Mouse (Mus musculus) myocyte (in vitro differentiated cells): Measurements from ENCODE around the gene Rras. TPM values are rescaled to one million over a fixed set of nuclear protein-coding genes. Genes with fewer than 3 reads are reported as not detected.

Source experiments
- H3K27me3 ChIP-seq: one replicate; pipeline ENCODE4 v1.6.1; 2011; ENCODE audit not compliant: control insufficient read depth, insufficient read depth, insufficient read length
- H3K36me3 ChIP-seq: one replicate; pipeline ENCODE4 v1.6.1; 2011; ENCODE audit not compliant: control insufficient read depth, insufficient read depth
- H3K4me2 ChIP-seq: one replicate; pipeline ENCODE4 v1.6.1; 2011; ENCODE audit warnings: low read depth, control low read depth
- H3K4me3 ChIP-seq: one replicate; pipeline ENCODE4 v1.5.1; 2011; ENCODE audit warnings: mild to moderate bottlenecking, control low read depth, moderate library complexity
- H3K79me2 ChIP-seq: one replicate; pipeline ENCODE4 v1.6.1; 2011; ENCODE audit not compliant: control insufficient read depth, insufficient read depth
- H3ac ChIP-seq: one replicate; pipeline ENCODE4 v1.6.1; 2011; ENCODE audit not compliant: control insufficient read depth, insufficient read length
- CEBPB ChIP-seq: IDR thresholded peaks from 2 replicates; pipeline ENCODE4 v1.6.1; 2011; ENCODE audit warnings: mild to moderate bottlenecking, moderate library complexity; ENCODE audit not compliant: poor library complexity, insufficient read depth, severe bottlenecking
- E2F4 ChIP-seq: IDR thresholded peaks from one replicate; pipeline ENCODE4 v1.6.1; 2011; ENCODE audit warnings: mild to moderate bottlenecking, control low read depth, moderate library complexity; ENCODE audit not compliant: insufficient read depth
- MAX ChIP-seq: IDR thresholded peaks from one replicate; pipeline ENCODE4 v1.6.1; 2011; ENCODE audit warnings: low read depth, mild to moderate bottlenecking, control low read depth
- MYOD1 ChIP-seq, 3 experiments: IDR thresholded peaks; one replicate each; pipeline ENCODE4 v1.6.1; 2011; ENCODE audit warnings: control low read depth in 2 of 3, low read depth in 2 of 3, mild to moderate bottlenecking in 2 of 3, moderate library complexity in 1 of 3; ENCODE audit not compliant: insufficient read length in 2 of 3, control insufficient read depth in 1 of 3
- MYOG ChIP-seq, 3 experiments: IDR thresholded peaks; one replicate each; pipeline ENCODE4 v1.6.1; 2011; ENCODE audit warnings: control low read depth in 2 of 3, low read depth in 2 of 3, mild to moderate bottlenecking in 2 of 3; ENCODE audit not compliant: insufficient read length in 2 of 3, control insufficient read depth in 1 of 3, insufficient read depth in 1 of 3
- POLR2A ChIP-seq: IDR thresholded peaks from one replicate; pipeline ENCODE4 v1.6.1; 2011; ENCODE audit warnings: low read depth, mild to moderate bottlenecking, control low read depth, moderate library complexity; ENCODE audit not compliant: insufficient read length
- POLR2AphosphoS2 ChIP-seq: IDR thresholded peaks from one replicate; pipeline ENCODE4 v1.6.1; 2011; ENCODE audit warnings: low read depth, control low read depth; ENCODE audit not compliant: insufficient read length
- REST ChIP-seq: IDR thresholded peaks from one replicate; pipeline ENCODE4 v1.6.1; 2011; ENCODE audit warnings: mild to moderate bottlenecking, control low read depth, moderate library complexity; ENCODE audit not compliant: insufficient read depth, insufficient read length
- SRF ChIP-seq: IDR thresholded peaks from one replicate; pipeline ENCODE4 v1.6.1; 2011; ENCODE audit warnings: low read depth; ENCODE audit not compliant: control insufficient read depth, insufficient read length
- TCF12 ChIP-seq: IDR thresholded peaks from one replicate; pipeline ENCODE4 v1.6.1; 2011; ENCODE audit warnings: mild to moderate bottlenecking, control low read depth; ENCODE audit not compliant: poor library complexity, insufficient read depth, severe bottlenecking
- TCF3 ChIP-seq: IDR thresholded peaks from one replicate; pipeline ENCODE4 v1.6.1; 2011; ENCODE audit warnings: low read depth, control low read depth; ENCODE audit not compliant: insufficient read length
- USF1 ChIP-seq: IDR thresholded peaks from one replicate; pipeline ENCODE4 v1.6.1; 2011; ENCODE audit warnings: low read depth, mild to moderate bottlenecking, control low read depth, moderate library complexity
- polyA plus RNA-seq: library from polyadenylated mRNA; unstranded; fragments of >200 nt; fragmentation: generic; extraction: Trizol; gene quantifications from one replicate; pipeline ENCODE4 v1.2.1, GENCODE M21; 2012; ENCODE audit warnings: missing spikeins

Gene Rras
- polyA plus RNA-seq, 1 experiment = 127 TPM

- Histone ChIP-seq H3K27me3 (no peaks in the 10 kb centered on the region), H3K4me3 (peak within 1 kb of the TSS; percentile 14), H3K79me2 (no peaks in the 10 kb centered on the region), H3ac (no peak within 1 kb of the TSS), H3K4me2 (peak within 1 kb of the TSS; percentile 47), H3K36me3 (peaks cover 19% of the 10 kb centered on the region)
- no peak for TF ChIP-seq SRF
- TF ChIP-seq POLR2A = peak; percentile 23
- peak; percentile 84 for TF ChIP-seq POLR2AphosphoS2
Observed at GRCm38 (mm10) chr7:44974383-44975116, 43.2 kb upstream of the Rras start, which contains the start of gene Cpt1c. Cpt1c (minus strand) TSS chr7:44974851.

GRCm38 (mm10) chr7:44975117-44975419 is 42.7 kb upstream of the Rras start:
- Histone ChIP-seq H3K36me3 (peaks cover 20% of the 10 kb centered on the region), H3K27me3 (no peaks in the 10 kb centered on the region), H3K4me3 (peak overlapping the region; percentile 14), H3ac (no peak overlapping the region), H3K4me2 (no peak overlapping the region), H3K79me2 (no peaks in the 10 kb centered on the region)
- TF ChIP-seq POLR2A = no peak
- no peak for TF ChIP-seq CEBPB
- TF ChIP-seq SRF = no peak
- TF ChIP-seq MYOG (IDR thresholded peaks at IDR 0.05; ENCODE audit: control insufficient read depth in 1 of 3, insufficient read depth in 1 of 3, insufficient read length in 2 of 3, low read depth in 2 of 3) = no peak
- no peak for TF ChIP-seq REST
- no peak for TF ChIP-seq POLR2AphosphoS2
- TF ChIP-seq TCF3 = no peak
- TF ChIP-seq E2F4 = no peak
- TF ChIP-seq TCF12 = no peak
- TF ChIP-seq USF1 = no peak

GRCm38 (mm10) chr7:44978300-44978699 is 39.5 kb upstream of the Rras start:
- no peaks in the 10 kb centered on the region for H3K27me3 ChIP-seq
- TF ChIP-seq CEBPB (no peak), E2F4 (no peak), POLR2AphosphoS2 (no peak), POLR2A (no peak), USF1 (no peak), TCF12 (no peak), SRF (no peak)
- H3K4me3 ChIP-seq = no peak overlapping the region
- H3K36me3 ChIP-seq = peaks cover 35% of the 10 kb centered on the region
- H3K79me2 ChIP-seq = peaks cover 12% of the 10 kb centered on the region
- no peak overlapping the region for H3ac ChIP-seq
- H3K4me2 ChIP-seq = no peak overlapping the region

GRCm38 (mm10) chr7:44981539-44981938 is 36.2 kb upstream of the Rras start:
- H3K79me2 ChIP-seq = peaks cover 33% of the 10 kb centered on the region
- H3K36me3 ChIP-seq = peaks cover 35% of the 10 kb centered on the region
- no peak for TF ChIP-seq POLR2A
- no peak for TF ChIP-seq USF1
- peak; percentile 21 for TF ChIP-seq POLR2AphosphoS2
- no peak overlapping the region for H3K4me3 ChIP-seq
- no peak overlapping the region for H3K4me2 ChIP-seq
- H3ac ChIP-seq = no peak overlapping the region
- no peaks in the 10 kb centered on the region for H3K27me3 ChIP-seq

- TF ChIP-seq USF1 (no peak), POLR2A (peak; percentile 10)
- Histone ChIP-seq H3K36me3 (peaks cover 29% of the 10 kb centered on the region), H3ac (no peak overlapping the region), H3K27me3 (no peaks in the 10 kb centered on the region), H3K4me3 (no peak overlapping the region), H3K4me2 (peak overlapping the region; percentile 68), H3K79me2 (peaks cover 45% of the 10 kb centered on the region)
Observed at GRCm38 (mm10) chr7:44983085-44983484, 34.7 kb upstream of the Rras start.

GRCm38 (mm10) chr7:44983944-44984832 is 33.6 kb upstream of the Rras start:
- TF ChIP-seq SRF (peak; percentile 22), MYOD1 (IDR thresholded peaks at IDR 0.05; ENCODE audit: control insufficient read depth in 1 of 3, insufficient read length in 2 of 3, low read depth in 2 of 3) (peak; percentile 96 to 100 (median 98)), TCF12 (peak; percentile 65), MAX (no peak), MYOG (IDR thresholded peaks at IDR 0.05; ENCODE audit: control insufficient read depth in 1 of 3, insufficient read depth in 1 of 3, insufficient read length in 2 of 3, low read depth in 2 of 3) (peak; percentile 52 to 89 (median 60)), TCF3 (peak; percentile 35), CEBPB (no peak), USF1 (peak; percentile 18), POLR2A (peak; percentile 38)
- peak overlapping the region; percentile 68 for H3K4me2 ChIP-seq

More at GRCm38 (mm10) chr7:44983944-44984832, 33.6 kb upstream of the Rras start:
- H3K36me3 ChIP-seq = peaks cover 20% of the 10 kb centered on the region
- H3K4me3 ChIP-seq = peak overlapping the region; percentile 55
- peaks cover 51% of the 10 kb centered on the region for H3K79me2 ChIP-seq
- no peaks in the 10 kb centered on the region for H3K27me3 ChIP-seq
- H3ac ChIP-seq = no peak overlapping the region
